Mouse (Mus musculus) ES-E14 (cell line): ENCODE measurements at regions not wholly inside any gene's neighbourhood (a gene's known extent, or its start where the extent isn't known, plus 50 kb on each side); places are given as distances from the start of the nearest gene placed in this dataset.

Experiments
- CHD2 ChIP-seq: IDR thresholded peaks from 2 replicates; pipeline ENCODE4 v1.6.1; 2014; ENCODE audit warnings: mild to moderate bottlenecking, low read depth, low read length, inconsistent platforms
- MAFK ChIP-seq: IDR thresholded peaks from 2 replicates; pipeline ENCODE4 v1.6.1; 2014; ENCODE audit warnings: mild to moderate bottlenecking, low read depth, low read length, inconsistent platforms; ENCODE audit not compliant: insufficient read depth
- ZC3H11A ChIP-seq: IDR thresholded peaks from 2 replicates; pipeline ENCODE4 v1.6.1; 2012; ENCODE audit warnings: low read depth, mild to moderate bottlenecking, inconsistent platforms, low read length, borderline replicate concordance

DNA sequence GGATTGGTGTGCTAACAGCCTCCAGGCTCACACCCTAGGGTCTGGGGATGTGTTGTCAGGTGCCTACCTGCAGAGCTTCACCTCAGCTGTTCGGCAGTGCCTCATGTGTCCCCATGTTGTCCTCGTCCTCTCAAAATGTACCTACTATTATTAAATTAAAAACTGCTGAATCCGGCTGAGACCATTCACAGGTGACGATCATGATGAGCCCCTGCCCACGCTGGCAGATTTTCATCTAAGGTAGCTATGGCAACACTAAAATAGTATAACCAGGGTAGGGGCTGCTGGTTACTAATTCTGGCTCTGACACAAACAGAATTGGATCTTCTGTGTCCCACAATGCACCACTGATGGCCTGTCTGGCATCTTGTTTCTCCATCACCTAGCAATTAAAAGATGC, 196.8 kb downstream of the Pdcd6ip start:
- no peak for TF ChIP-seq CHD2
- TF ChIP-seq ZC3H11A = no peak
- TF ChIP-seq MAFK = no peak
